Mouse (Mus musculus) midbrain, embryonic 16.5 days (tissue): ENCODE results near the gene Ttll4. TPM values are rescaled to one million over a fixed set of nuclear protein-coding genes. Genes with fewer than 3 reads are reported as not detected.

Experiments used
- ATAC-seq: fragments of 200-750 bp; cut with Nextera tagmentation; 2 replicates; pipeline ENCODE4 v1.8.0; 2017; ENCODE audit warnings: moderate TSS enrichment
- H3K27ac ChIP-seq: fragments of 300-500 bp; sonication (generic); 2 replicates; pipeline ENCODE4 v1.5.1; 2014; ENCODE audit warnings: mild to moderate bottlenecking, low read length, mixed read lengths
- H3K27me3 ChIP-seq: fragments of 300-500 bp; sonication (generic); 2 replicates; pipeline ENCODE4 v1.6.1; 2014; ENCODE audit warnings: low read depth, low read length, mixed read lengths; ENCODE audit not compliant: control insufficient read depth, insufficient read depth
- H3K36me3 ChIP-seq: fragments of 300-500 bp; sonication (generic); 2 replicates; pipeline ENCODE4 v1.6.1; 2014; ENCODE audit warnings: mild to moderate bottlenecking, low read length, moderate library complexity, mixed read lengths; ENCODE audit not compliant: control insufficient read depth, insufficient read depth
- H3K4me1 ChIP-seq: fragments of 300-500 bp; sonication (generic); 2 replicates; pipeline ENCODE4 v1.6.1; 2014; ENCODE audit warnings: mild to moderate bottlenecking, low read length, mixed read lengths; ENCODE audit not compliant: control insufficient read depth, insufficient read depth
- H3K4me2 ChIP-seq: fragments of 300-500 bp; sonication (generic); 2 replicates; pipeline ENCODE4 v1.6.1; 2014; ENCODE audit warnings: mild to moderate bottlenecking, low read length, mixed read lengths
- H3K4me3 ChIP-seq: fragments of 300-500 bp; sonication (generic); 2 replicates; pipeline ENCODE4 v1.5.1; 2014; ENCODE audit warnings: low read depth, mild to moderate bottlenecking, low read length, moderate library complexity, mixed read lengths
- H3K9ac ChIP-seq: fragments of 300-500 bp; sonication (generic); 2 replicates; pipeline ENCODE4 v1.6.1; 2014; ENCODE audit warnings: low read depth, low read length, mixed read lengths
- H3K9me3 ChIP-seq: fragments of 300-500 bp; sonication (generic); replicated peaks from 2 replicates; pipeline ENCODE4 v1.6.1; 2014; ENCODE audit warnings: mild to moderate bottlenecking, low read length, mixed read lengths; ENCODE audit not compliant: control insufficient read depth, poor library complexity, severe bottlenecking
- WGBS: fragments of 180-500 bp; shearing (Covaris S2); extraction: QIAGEN DNeasy Blood & Tissue Kit; methylation state at CpG from one replicate; pipeline ENCODE4 v1.1.7; 2014; 5-methylcytosine and 5-hydroxymethylcytosine counted together
- polyA plus RNA-seq: library from polyadenylated mRNA; unstranded; fragments of >200 nt; fragmentation: Nextera tagmentation; extraction: Ambion mirVana; gene quantifications from 2 replicates; pipeline ENCODE4 v1.2.1, GENCODE M21; 2015

The Ttll4 gene
- polyA plus RNA-seq, 1 experiment from 2014 or later: 9.9 TPM

DNA sequence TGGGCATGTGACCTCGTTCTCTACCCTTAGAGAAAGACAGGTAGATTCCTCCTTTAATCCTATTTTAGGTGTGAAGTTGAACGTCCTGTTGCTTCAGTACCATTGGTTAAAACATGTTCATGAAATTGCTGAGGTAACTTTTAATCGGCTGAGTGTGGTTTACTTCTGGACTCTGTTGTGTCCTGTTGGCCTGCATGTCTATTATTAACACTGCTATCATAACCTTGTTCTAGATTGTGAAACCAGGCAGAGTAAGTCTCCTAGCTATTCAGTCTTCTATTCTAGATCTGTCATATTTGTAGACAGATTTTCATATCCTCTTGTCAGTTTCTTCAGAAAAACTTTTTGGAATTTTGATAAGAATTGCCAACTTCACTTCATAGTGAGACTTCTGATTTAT, 6.8 kb downstream of the Ttll4 start:
- no peaks in the 10 kb centered on the region for H3K36me3 ChIP-seq
- no peaks in the 10 kb centered on the region for H3K9me3 ChIP-seq
- H3K4me2 ChIP-seq: no peak overlapping the region
- no peak overlapping the region for H3K4me3 ChIP-seq
- no peak overlapping the region for H3K9ac ChIP-seq
- H3K27ac ChIP-seq: no peak overlapping the region
- H3K27me3 ChIP-seq: no peaks in the 10 kb centered on the region
- WGBS: 88% methylated on average over 3 of the region's 3 CpGs
- no peak for ATAC-seq
- peaks cover under 1% of the 10 kb centered on the region; the same call in 1 of the 2 replicates for H3K4me1 ChIP-seq

- no peak overlapping the region for H3K9ac ChIP-seq
- H3K4me3 ChIP-seq: no peak overlapping the region
- ATAC-seq: no peak
- H3K4me2 ChIP-seq: no peak overlapping the region
- no peaks in the 10 kb centered on the region for H3K4me1 ChIP-seq
- H3K27me3 ChIP-seq: no peaks in the 10 kb centered on the region
- WGBS: 93% methylated on average over 7 of the region's 7 CpGs
- H3K27ac ChIP-seq: no peak overlapping the region
- H3K9me3 ChIP-seq: no peaks in the 10 kb centered on the region
- H3K36me3 ChIP-seq: peaks cover 4% of the 10 kb centered on the region; the same call in 1 of the 2 replicates
These were observed 11.2 kb downstream of the Ttll4 start for GRCm38 (mm10) chr1:74672731-74673130.

DNA sequence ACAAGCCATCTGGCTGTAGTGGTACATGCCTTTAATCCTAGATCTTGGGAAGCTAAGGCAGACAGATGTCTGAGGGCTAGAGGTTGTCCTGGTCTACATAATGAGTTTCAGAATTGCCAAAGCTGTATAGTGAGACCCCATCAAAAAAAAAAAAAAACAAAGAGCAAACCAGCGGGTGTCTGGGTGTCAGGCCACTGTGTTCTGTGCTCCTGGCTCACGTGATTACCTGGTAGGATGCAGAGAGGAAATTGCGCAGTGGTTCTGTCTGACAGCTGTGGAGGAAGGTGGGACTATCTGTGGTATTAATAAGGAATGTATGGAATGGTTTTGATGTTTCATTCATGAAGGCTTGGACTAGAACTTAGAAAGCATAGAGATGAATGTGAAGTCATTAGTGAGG, 15.3 kb downstream of the Ttll4 start:
- Histone ChIP-seq H3K27me3 (no peaks in the 10 kb centered on the region), H3K36me3 (peaks cover 18% of the 10 kb centered on the region), H3K4me3 (no peak overlapping the region), H3K9ac (no peak overlapping the region), H3K9me3 (no peaks in the 10 kb centered on the region), H3K4me1 (no peaks in the 10 kb centered on the region), H3K27ac (no peak overlapping the region), H3K4me2 (no peak overlapping the region)
- ATAC-seq: no peak
- 81% methylated on average over 3 of the region's 3 CpGs for WGBS

DNA sequence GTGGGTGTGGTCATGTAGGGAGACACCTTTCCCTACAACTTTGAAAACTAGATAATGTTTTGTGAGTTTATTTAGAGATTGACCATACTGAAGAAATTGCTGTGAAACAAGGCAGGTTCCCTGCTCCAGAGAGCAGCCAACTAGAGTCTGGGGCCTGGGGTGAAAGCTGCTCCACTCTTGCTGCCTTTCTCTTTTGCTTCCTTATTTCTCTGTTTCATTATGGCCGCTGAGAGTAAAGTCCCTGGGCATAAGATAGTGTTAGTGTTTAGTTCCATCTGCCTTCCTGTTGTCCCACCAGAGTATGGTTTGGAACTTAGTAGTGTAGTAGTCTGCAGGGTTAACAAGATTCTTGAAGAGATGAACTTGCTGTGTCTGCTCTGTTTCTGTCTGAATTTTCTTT, 16.3 kb downstream of the Ttll4 start:
- Histone ChIP-seq H3K4me3 (no peak overlapping the region), H3K9me3 (no peaks in the 10 kb centered on the region), H3K36me3 (peaks cover 18% of the 10 kb centered on the region), H3K27me3 (no peaks in the 10 kb centered on the region), H3K27ac (no peak overlapping the region), H3K4me1 (no peaks in the 10 kb centered on the region), H3K9ac (no peak overlapping the region), H3K4me2 (no peak overlapping the region)
- ATAC-seq: no peak
- 95% methylated on average over 1 of the region's 1 CpGs for WGBS

GRCm38 (mm10) chr1:74687131-74687530, 25.6 kb downstream of the Ttll4 start:
- H3K36me3 ChIP-seq: peaks cover 59% of the 10 kb centered on the region
- WGBS: 91% methylated on average over 7 of the region's 7 CpGs

DNA sequence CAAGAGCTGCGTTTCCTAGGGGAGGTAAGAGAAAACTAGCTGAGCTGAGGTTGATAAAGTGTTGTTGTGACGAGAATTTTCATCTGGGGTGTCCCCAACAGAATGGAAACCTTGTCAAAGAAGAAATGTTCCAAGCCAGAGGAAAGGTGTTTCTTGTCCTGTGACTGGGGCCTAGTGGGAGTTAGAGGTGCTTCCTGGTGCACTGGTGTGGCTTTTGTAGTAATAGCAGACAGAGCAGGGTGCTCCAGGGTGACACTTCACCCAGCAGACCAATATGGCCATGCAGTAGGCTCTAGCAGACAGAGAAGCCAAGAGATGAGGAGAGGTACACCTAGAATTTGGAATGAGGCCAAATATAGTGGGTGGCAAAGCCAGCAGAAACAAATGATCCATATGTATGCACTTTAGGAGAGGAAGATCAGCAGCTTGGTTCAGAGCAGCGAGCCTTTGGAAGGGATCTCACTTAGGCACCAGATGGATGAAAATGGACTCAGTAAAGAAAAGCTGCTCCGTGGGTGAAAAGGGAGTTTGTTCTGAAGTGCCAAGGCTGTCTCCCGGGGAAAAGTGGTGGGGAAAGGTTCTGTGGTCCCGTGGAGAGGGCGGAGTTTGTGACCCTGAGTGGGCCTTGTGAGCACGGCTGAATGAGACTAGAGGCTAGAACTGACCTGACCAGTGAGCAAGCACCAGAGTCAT, 32.5 kb downstream of the Ttll4 start:
- no peak overlapping the region for H3K4me3 ChIP-seq
- H3K4me1 ChIP-seq: no peaks in the 10 kb centered on the region
- H3K9me3 ChIP-seq: no peaks in the 10 kb centered on the region
- no peak overlapping the region for H3K27ac ChIP-seq
- no peak overlapping the region for H3K4me2 ChIP-seq
- no peak for ATAC-seq
- H3K27me3 ChIP-seq: no peaks in the 10 kb centered on the region
- 93% methylated on average over 8 of the region's 8 CpGs for WGBS
- H3K36me3 ChIP-seq: peaks cover 64% of the 10 kb centered on the region
- H3K9ac ChIP-seq: no peak overlapping the region

More at GRCm38 (mm10) chr1:74687131-74687530, 25.6 kb downstream of the Ttll4 start:
- H3K27ac ChIP-seq: no peak overlapping the region
- H3K4me3 ChIP-seq: no peak overlapping the region
- no peak overlapping the region for H3K4me2 ChIP-seq
- ATAC-seq: no peak
- no peaks in the 10 kb centered on the region for H3K9me3 ChIP-seq
- no peaks in the 10 kb centered on the region for H3K4me1 ChIP-seq
- H3K27me3 ChIP-seq: no peaks in the 10 kb centered on the region
- H3K9ac ChIP-seq: no peak overlapping the region

DNA sequence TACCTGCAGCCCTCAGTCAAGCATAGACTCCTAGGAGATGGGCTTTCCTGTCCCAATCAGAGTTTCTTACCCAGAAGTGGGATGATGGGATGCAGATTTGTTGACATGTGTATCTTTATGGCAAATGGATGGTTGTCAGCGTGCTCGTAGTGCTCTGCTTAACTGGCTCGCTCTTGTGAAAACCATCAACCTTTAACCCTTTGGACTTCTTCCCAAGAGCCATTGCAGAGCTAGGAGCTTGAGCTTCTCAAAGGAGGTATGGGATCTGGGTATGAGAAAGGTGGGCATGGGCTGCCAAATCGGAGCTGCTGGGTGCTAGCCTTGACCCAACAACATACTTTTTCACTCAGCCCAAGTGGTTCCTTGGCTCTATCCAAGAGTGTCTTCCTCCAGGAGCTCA, 34.3 kb downstream of the Ttll4 start:
- H3K4me3 ChIP-seq: no peak overlapping the region

DNA sequence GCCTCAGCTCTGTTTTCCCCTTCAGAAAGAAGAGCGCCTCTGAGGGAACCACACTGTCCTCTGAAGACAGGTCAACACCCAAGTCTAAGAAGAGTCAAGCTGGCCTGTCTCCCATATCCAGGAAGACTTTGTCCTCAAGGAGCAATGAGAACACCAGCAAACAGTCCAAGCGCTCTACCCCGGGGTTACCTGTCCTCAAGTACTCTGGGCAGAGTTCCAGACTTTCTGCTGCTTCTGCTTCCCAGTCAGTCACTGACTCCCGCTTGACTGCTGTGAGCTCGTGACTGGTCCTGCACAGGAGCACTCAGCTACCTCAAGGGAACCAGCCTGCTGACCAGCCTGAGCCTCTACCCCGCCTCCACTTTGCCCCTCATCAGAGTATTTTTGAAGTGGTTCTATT, 35.9 kb downstream of the Ttll4 start:
- Histone ChIP-seq H3K4me1 (no peaks in the 10 kb centered on the region), H3K27ac (no peak overlapping the region), H3K9ac (no peak overlapping the region), H3K27me3 (no peaks in the 10 kb centered on the region), H3K4me3 (no peak overlapping the region), H3K36me3 (peaks cover 39% of the 10 kb centered on the region), H3K4me2 (no peak overlapping the region), H3K9me3 (no peaks in the 10 kb centered on the region)
- WGBS: 98% methylated on average over 6 of the region's 6 CpGs
- ATAC-seq: no peak

More for the DNA sequence above, 34.3 kb downstream of the Ttll4 start:
- H3K4me2 ChIP-seq: no peak overlapping the region
- H3K9ac ChIP-seq: no peak overlapping the region
- H3K27ac ChIP-seq: no peak overlapping the region
- 97% methylated on average over 4 of the region's 4 CpGs for WGBS
- H3K36me3 ChIP-seq: peaks cover 51% of the 10 kb centered on the region
- no peak for ATAC-seq
- no peaks in the 10 kb centered on the region for H3K4me1 ChIP-seq
- H3K27me3 ChIP-seq: no peaks in the 10 kb centered on the region
- no peaks in the 10 kb centered on the region for H3K9me3 ChIP-seq

GRCm38 (mm10) chr1:74698353-74698752, 36.8 kb downstream of the Ttll4 start:
- Histone ChIP-seq H3K27ac (no peak overlapping the region), H3K4me2 (no peak overlapping the region), H3K4me3 (no peak overlapping the region), H3K9ac (no peak overlapping the region), H3K4me1 (no peaks in the 10 kb centered on the region), H3K9me3 (no peaks in the 10 kb centered on the region), H3K27me3 (no peaks in the 10 kb centered on the region), H3K36me3 (peaks cover 37% of the 10 kb centered on the region)
- ATAC-seq: no peak
- WGBS: 96% methylated on average over 1 of the region's 1 CpGs
